Mouse (Mus musculus): ENCODE measurements at regions not wholly inside any gene's neighbourhood (a gene's known extent, or its start where the extent isn't known, plus 50 kb on each side); places are given as distances from the start of the nearest gene placed in this dataset.

DNA sequence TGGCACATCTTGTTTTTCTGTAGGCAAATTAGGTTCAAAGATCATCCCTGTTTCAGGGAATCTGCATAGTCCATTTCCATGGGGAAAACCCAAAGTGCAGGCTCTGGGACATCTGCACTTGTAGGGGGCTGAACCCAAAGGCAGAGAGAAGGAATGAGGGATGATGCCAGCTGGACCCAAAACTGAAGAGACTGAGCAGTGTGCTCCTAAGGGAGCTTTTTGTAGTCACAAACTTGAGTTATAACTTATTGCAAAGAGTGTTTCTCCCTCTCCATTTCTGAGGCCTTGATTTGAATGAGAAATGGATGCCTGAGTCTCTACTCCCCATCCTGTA lies 226.7 kb downstream of the Ttc32 start:
- in situ Hi-C loops (cut with MboI; ENCODE audit: low pct_ligation_motif_present, low pct_unique_long_range_greater_than_20kb, low sequenced_read_pairs) (no loop called here), dilution Hi-C loops (cut with MboI; ENCODE audit: extremely low pct_ligation_motif_present, extremely low pct_unique_long_range_greater_than_20kb, low sequenced_read_pairs) (no loop called here)
- DNase-seq (ENCODE audit: extremely low read depth): peak; percentile 3

DNA sequence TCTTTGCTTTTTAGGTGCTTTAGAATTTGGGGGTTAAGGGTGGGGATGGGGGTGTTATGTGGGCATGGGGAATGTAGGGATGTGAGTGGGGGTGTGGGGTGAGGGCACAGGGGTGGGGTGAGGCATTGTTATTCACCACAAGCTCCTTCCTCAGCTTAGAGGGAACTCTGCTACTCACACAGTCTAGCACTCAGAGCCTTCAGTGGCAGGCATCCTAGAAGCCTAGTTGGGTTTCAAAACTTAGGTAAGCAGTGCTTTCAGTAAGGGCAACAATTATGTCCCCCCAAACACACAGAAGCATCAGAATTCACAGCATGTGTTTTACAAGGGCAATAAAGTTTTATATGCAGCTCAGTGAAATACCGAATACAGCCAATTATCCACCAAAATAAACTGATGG lies 228.4 kb downstream of the Ttc32 start:
- in situ Hi-C loops (cut with MboI; ENCODE audit: low pct_ligation_motif_present, low pct_unique_long_range_greater_than_20kb, low sequenced_read_pairs): no loop called here
- no peak for DNase-seq (ENCODE audit: extremely low read depth)

More for the DNA sequence above, 226.7 kb downstream of the Ttc32 start:
- TF ChIP-seq POLR2A (IDR thresholded peaks at IDR 0.05; ENCODE audit: low read depth, low read length): no peak
- no peak for TF ChIP-seq KAT2A (IDR thresholded peaks at IDR 0.05; ENCODE audit: insufficient replicate concordance, low read length)
- TF ChIP-seq SMC3 (IDR thresholded peaks at IDR 0.05; ENCODE audit: low read depth, low read length): no peak
- no peak for TF ChIP-seq BHLHE40 (IDR thresholded peaks at IDR 0.05; ENCODE audit: low read depth, low read length)
- TF ChIP-seq IRF4 (IDR thresholded peaks at IDR 0.05; ENCODE audit: low read depth, low read length): no peak
- no peak for TF ChIP-seq NELFE (IDR thresholded peaks at IDR 0.05; ENCODE audit: low read depth, low read length)
- no peak for TF ChIP-seq MAX (IDR thresholded peaks at IDR 0.05; ENCODE audit: low read length)
- TF ChIP-seq ELF1 (IDR thresholded peaks at IDR 0.05; ENCODE audit: low read depth, low read length): no peak
- no peak for TF ChIP-seq UBTF (IDR thresholded peaks at IDR 0.05; ENCODE audit: low read depth, low read length)
- no peak for TF ChIP-seq E2F4 (IDR thresholded peaks at IDR 0.05; ENCODE audit: insufficient replicate concordance, low read depth, low read length)
- TF ChIP-seq POLR2AphosphoS2 (IDR thresholded peaks at IDR 0.05; ENCODE audit: low read depth, low read length): no peak
- TF ChIP-seq MAZ (IDR thresholded peaks at IDR 0.05; ENCODE audit: low read depth, low read length): no peak
- TF ChIP-seq CHD2 (IDR thresholded peaks at IDR 0.05; ENCODE audit: low read length): no peak
- no peak for TF ChIP-seq HCFC1 (IDR thresholded peaks at IDR 0.05; ENCODE audit: low read depth, low read length)
- no peak for TF ChIP-seq PAX5 (IDR thresholded peaks at IDR 0.05; ENCODE audit: low read length)
- TF ChIP-seq CHD1 (IDR thresholded peaks at IDR 0.05; ENCODE audit: low read depth, low read length): no peak
- TF ChIP-seq USF2 (conservative IDR thresholded peaks at IDR 0.05; ENCODE audit: low read depth, low read length): no peak
- no peak for TF ChIP-seq EP300 (IDR thresholded peaks at IDR 0.05; ENCODE audit: low read length)
- TF ChIP-seq MYC (IDR thresholded peaks at IDR 0.05; ENCODE audit: low read depth, low read length): no peak
- TF ChIP-seq ETS1 (conservative IDR thresholded peaks at IDR 0.05; ENCODE audit: low read depth, low read length): no peak
- H3K9me3 ChIP-seq (replicated peaks; ENCODE audit: low read length): no peaks in the 10 kb centered on the region
- H3K27me3 ChIP-seq (replicated peaks): no peaks in the 10 kb centered on the region
- H3K79me2 ChIP-seq (replicated peaks; ENCODE audit: control insufficient read depth, extremely low read depth, insufficient read depth, poor library complexity, severe bottlenecking): no peaks in the 10 kb centered on the region
- peaks cover 0 to 14% of the 10 kb centered on the region in 2 experiments; a peak in 2 of 4 replicates for H3K4me1 ChIP-seq (ENCODE audit: control insufficient read depth in 1 of 2, insufficient read depth in 2 of 2)
- no peaks in the 10 kb centered on the region for H3K36me3 ChIP-seq (replicated peaks in 1 of 2; ENCODE audit: control insufficient read depth in 1 of 2, insufficient read depth in 1 of 2, low read length in 1 of 2)
- no peak overlapping the region for H3K27ac ChIP-seq (ENCODE audit: insufficient read depth, low read depth)
- no peak overlapping the region for H3K4me3 ChIP-seq (replicated peaks in 1 of 3; ENCODE audit: low read depth in 2 of 3, low read length in 2 of 3, poor library complexity in 1 of 3)
- no peak overlapping the region for H3K4me2 ChIP-seq (ENCODE audit: insufficient read depth, low read depth, poor library complexity, severe bottlenecking)
- H3K9ac ChIP-seq (ENCODE audit: insufficient read depth, low read depth): no peak overlapping the region

More for the DNA sequence above, 228.4 kb downstream of the Ttc32 start:
- no peak overlapping the region for H3K27ac ChIP-seq (ENCODE audit: insufficient read depth, low read depth)
- no peaks in the 10 kb centered on the region for H3K36me3 ChIP-seq (replicated peaks in 1 of 2; ENCODE audit: control insufficient read depth in 1 of 2, insufficient read depth in 1 of 2, low read length in 1 of 2)
- H3K79me2 ChIP-seq (replicated peaks; ENCODE audit: control insufficient read depth, extremely low read depth, insufficient read depth, poor library complexity, severe bottlenecking): no peaks in the 10 kb centered on the region
- no peak overlapping the region for H3K4me2 ChIP-seq (ENCODE audit: insufficient read depth, low read depth, poor library complexity, severe bottlenecking)
- no peaks in the 10 kb centered on the region for H3K9me3 ChIP-seq (replicated peaks; ENCODE audit: low read length)
- TF ChIP-seq MEF2A (IDR thresholded peaks at IDR 0.05; ENCODE audit: borderline replicate concordance, low read depth, low read length) (no peak), JUND (conservative IDR thresholded peaks at IDR 0.05; ENCODE audit: low read depth, low read length) (no peak), CTCF (conservative IDR thresholded peaks at IDR 0.05 in 1 of 2, IDR thresholded peaks at IDR 0.05 in 1 of 2; ENCODE audit: low read depth in 2 of 2, low read length in 2 of 2) (no peak), BHLHE40 (IDR thresholded peaks at IDR 0.05; ENCODE audit: low read depth, low read length) (no peak), MXI1 (IDR thresholded peaks at IDR 0.05; ENCODE audit: low read depth, low read length) (no peak), MAFK (IDR thresholded peaks at IDR 0.05; ENCODE audit: insufficient replicate concordance, low read length) (no peak), POLR2AphosphoS2 (IDR thresholded peaks at IDR 0.05; ENCODE audit: low read depth, low read length) (no peak), POLR2A (IDR thresholded peaks at IDR 0.05; ENCODE audit: low read depth, low read length) (no peak), NELFE (IDR thresholded peaks at IDR 0.05; ENCODE audit: low read depth, low read length) (no peak), IRF4 (IDR thresholded peaks at IDR 0.05; ENCODE audit: low read depth, low read length) (no peak), MAX (IDR thresholded peaks at IDR 0.05; ENCODE audit: low read length) (no peak), HCFC1 (IDR thresholded peaks at IDR 0.05; ENCODE audit: low read depth, low read length) (no peak), PAX5 (IDR thresholded peaks at IDR 0.05; ENCODE audit: low read length) (no peak), TBP (conservative IDR thresholded peaks at IDR 0.05; ENCODE audit: low read depth, low read length) (no peak)
- H3K27me3 ChIP-seq (replicated peaks): no peaks in the 10 kb centered on the region
- dilution Hi-C loops (cut with MboI; ENCODE audit: extremely low pct_ligation_motif_present, extremely low pct_unique_long_range_greater_than_20kb, low sequenced_read_pairs): no loop called here
- no peak overlapping the region for H3K9ac ChIP-seq (ENCODE audit: insufficient read depth, low read depth)
- no peak overlapping the region for H3K4me3 ChIP-seq (replicated peaks in 1 of 3; ENCODE audit: low read depth in 2 of 3, low read length in 2 of 3, poor library complexity in 1 of 3)
- peaks cover 0 to 14% of the 10 kb centered on the region in 2 experiments; a peak in 2 of 4 replicates for H3K4me1 ChIP-seq (ENCODE audit: control insufficient read depth in 1 of 2, insufficient read depth in 2 of 2)
